Mouse (Mus musculus): ENCODE results near the gene Cbr2. TPM values are rescaled to one million over a fixed set of nuclear protein-coding genes. Genes with fewer than 3 reads are reported as not detected.

The Cbr2 gene
- polyA plus RNA-seq (2014; fragmentation: Illumina TruSeq; extraction: RNeasy Lipid Tissue Mini Kit (QIAGEN cat#74804); ENCODE audit: low read depth, low replicate concordance): 30.3 TPM

GRCm38 (mm10) chr11:120731858-120732680 lies at the start of gene Cbr2:
TSS of gene Cbr2 (minus strand) at chr11:120732114.

DNA sequence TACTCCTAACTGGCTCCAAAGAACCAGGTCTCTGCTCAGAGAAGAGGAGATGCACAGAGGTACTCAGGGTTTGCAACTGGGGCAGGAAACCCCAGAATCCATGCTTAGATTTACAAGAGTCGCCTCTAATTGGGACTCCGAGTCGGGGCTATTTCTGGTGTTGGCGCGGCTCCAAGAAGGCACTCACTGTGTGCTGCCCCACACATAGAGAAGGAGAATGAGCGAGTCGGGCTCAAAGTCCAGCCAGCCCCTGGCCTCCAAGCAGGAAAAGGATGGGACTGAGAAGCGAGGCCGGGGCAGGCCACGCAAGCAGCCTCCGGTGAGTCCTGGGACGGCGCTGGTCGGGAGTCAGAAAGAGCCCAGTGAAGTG lies 30.7 kb upstream of the Cbr2 start, which contains the start of gene Hmga1b:
Gene Hmga1b (plus strand): TSS at position 123 of the 370 bp plus-strand sequence.

DNA sequence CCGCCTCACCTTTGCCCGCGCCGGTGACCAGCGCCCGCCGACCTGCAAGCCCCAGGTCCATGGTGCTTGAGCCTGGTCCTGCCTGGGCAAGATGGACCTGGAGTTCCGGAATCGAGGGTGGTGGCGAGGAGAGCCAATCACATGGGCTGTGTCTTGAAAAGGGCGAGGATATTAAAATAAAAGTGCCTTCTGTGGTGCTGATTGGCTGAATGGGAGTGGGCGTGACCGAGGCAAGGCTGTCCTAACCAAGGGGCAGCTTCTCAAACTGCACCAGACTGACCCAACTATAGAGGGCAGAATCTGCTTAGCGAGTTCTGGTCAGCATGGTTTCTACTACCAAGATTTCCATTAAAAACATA lies 4.8 kb downstream of the Cbr2 start, which contains the start of gene Dcxr:
Gene Dcxr (minus strand): TSS at position 113 of the 359 bp plus-strand sequence.

GRCm38 (mm10) chr11:120721124-120722066 lies 10.5 kb downstream of the Cbr2 start, which contains the start of gene Rac3:
TSS of gene Rac3 (plus strand) at chr11:120721470.

DNA sequence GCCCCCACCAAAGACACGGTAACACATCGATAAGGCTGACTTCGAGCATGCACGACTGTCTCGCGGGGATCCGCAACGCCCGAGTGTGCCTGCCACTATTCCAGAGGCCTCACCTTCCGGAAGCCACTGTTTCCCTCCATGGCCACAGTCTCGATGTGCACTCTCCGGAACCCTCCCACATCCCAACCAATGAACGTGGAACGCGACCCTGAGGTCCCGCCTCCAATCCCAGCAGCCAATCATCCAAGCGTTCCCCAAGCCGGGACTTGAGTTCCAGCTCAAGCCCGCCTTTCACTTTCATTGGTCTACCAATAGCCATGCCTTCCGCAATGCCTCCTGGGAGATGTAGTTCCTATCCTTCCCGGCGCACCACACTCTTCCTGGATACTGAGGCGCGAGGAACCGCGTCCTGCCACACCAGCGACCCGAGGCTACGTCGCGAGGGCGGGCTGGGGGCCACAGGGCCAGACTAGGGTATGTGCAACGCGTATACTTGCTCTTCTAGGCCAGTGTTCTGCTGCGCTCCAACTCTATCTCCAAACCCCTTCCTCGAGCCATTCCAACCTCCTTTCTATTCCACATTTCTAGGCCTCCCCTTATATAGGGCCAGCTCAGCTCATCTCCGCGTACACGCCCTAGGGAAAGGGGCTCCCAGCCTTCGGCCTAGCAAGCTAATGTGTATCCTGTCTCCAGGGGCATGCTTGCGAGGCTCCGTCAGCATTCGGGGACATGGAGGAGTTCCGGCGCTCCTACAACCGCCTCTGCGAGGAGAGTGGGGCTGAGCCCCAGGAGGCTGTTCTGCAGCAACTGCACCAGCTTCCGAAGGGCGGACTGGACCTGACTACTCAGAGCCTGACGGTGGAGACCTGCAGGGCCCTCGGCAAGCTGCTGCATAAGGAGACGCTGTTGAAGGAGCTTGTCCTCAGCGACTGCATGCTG lies 18.1 kb downstream of the Cbr2 start, which contains the start of the genes Cenpx and Lrrc45:
Gene Cenpx (minus strand): TSS at position 159 of the 939 bp plus-strand sequence.
Gene Lrrc45 (plus strand): TSS at position 346 of the 939 bp plus-strand sequence.

Other genes with a start within 250 kb of the Cbr2 start
- 230 TPM for gene Mrpl12, start 247.5 kb downstream of the Cbr2 start, polyA plus RNA-seq (2014; fragmentation: Illumina TruSeq; extraction: RNeasy Lipid Tissue Mini Kit (QIAGEN cat#74804); ENCODE audit: low read depth, low replicate concordance)
- 12.9 TPM for gene Slc25a10, start 240.3 kb downstream of the Cbr2 start, polyA plus RNA-seq (2014; fragmentation: Illumina TruSeq; extraction: RNeasy Lipid Tissue Mini Kit (QIAGEN cat#74804); ENCODE audit: low read depth, low replicate concordance)
- gene Gcgr, start 201.4 kb downstream of the Cbr2 start, polyA plus RNA-seq (2014; fragmentation: Illumina TruSeq; extraction: RNeasy Lipid Tissue Mini Kit (QIAGEN cat#74804); ENCODE audit: low read depth, low replicate concordance): 0.81 TPM
- 64.9 TPM for gene Mcrip1, start 182.4 kb downstream of the Cbr2 start, polyA plus RNA-seq (2014; fragmentation: Illumina TruSeq; extraction: RNeasy Lipid Tissue Mini Kit (QIAGEN cat#74804); ENCODE audit: low read depth, low replicate concordance)
- not detected for gene Ppp1r27, start 181.0 kb downstream of the Cbr2 start, polyA plus RNA-seq (2014; fragmentation: Illumina TruSeq; extraction: RNeasy Lipid Tissue Mini Kit (QIAGEN cat#74804); ENCODE audit: low read depth, low replicate concordance)
- 176 TPM for gene P4hb, start 158.9 kb downstream of the Cbr2 start, polyA plus RNA-seq (2014; fragmentation: Illumina TruSeq; extraction: RNeasy Lipid Tissue Mini Kit (QIAGEN cat#74804); ENCODE audit: low read depth, low replicate concordance)
- gene Arhgdia, start 150.5 kb downstream of the Cbr2 start, polyA plus RNA-seq (2014; fragmentation: Illumina TruSeq; extraction: RNeasy Lipid Tissue Mini Kit (QIAGEN cat#74804); ENCODE audit: low read depth, low replicate concordance): 159 TPM
- 25.3 TPM for gene Alyref, start 133.7 kb downstream of the Cbr2 start, polyA plus RNA-seq (2014; fragmentation: Illumina TruSeq; extraction: RNeasy Lipid Tissue Mini Kit (QIAGEN cat#74804); ENCODE audit: low read depth, low replicate concordance)
- gene Anapc11, start 133.7 kb downstream of the Cbr2 start, polyA plus RNA-seq (2014; fragmentation: Illumina TruSeq; extraction: RNeasy Lipid Tissue Mini Kit (QIAGEN cat#74804); ENCODE audit: low read depth, low replicate concordance): 53.2 TPM
- not detected for gene Npb, start 123.6 kb downstream of the Cbr2 start, polyA plus RNA-seq (2014; fragmentation: Illumina TruSeq; extraction: RNeasy Lipid Tissue Mini Kit (QIAGEN cat#74804); ENCODE audit: low read depth, low replicate concordance)
- gene Pcyt2, start 114.2 kb downstream of the Cbr2 start, polyA plus RNA-seq (2014; fragmentation: Illumina TruSeq; extraction: RNeasy Lipid Tissue Mini Kit (QIAGEN cat#74804); ENCODE audit: low read depth, low replicate concordance): 72.2 TPM
- 16.4 TPM for gene Sirt7, start 106.9 kb downstream of the Cbr2 start, polyA plus RNA-seq (2014; fragmentation: Illumina TruSeq; extraction: RNeasy Lipid Tissue Mini Kit (QIAGEN cat#74804); ENCODE audit: low read depth, low replicate concordance)
- 42.4 TPM for gene Mafg, start 98.5 kb downstream of the Cbr2 start, polyA plus RNA-seq (2014; fragmentation: Illumina TruSeq; extraction: RNeasy Lipid Tissue Mini Kit (QIAGEN cat#74804); ENCODE audit: low read depth, low replicate concordance)
- 2.0 TPM for gene Pycr1, start 88.3 kb downstream of the Cbr2 start, polyA plus RNA-seq (2014; fragmentation: Illumina TruSeq; extraction: RNeasy Lipid Tissue Mini Kit (QIAGEN cat#74804); ENCODE audit: low read depth, low replicate concordance)
- gene Myadml2, start 84.0 kb downstream of the Cbr2 start, polyA plus RNA-seq (2014; fragmentation: Illumina TruSeq; extraction: RNeasy Lipid Tissue Mini Kit (QIAGEN cat#74804); ENCODE audit: low read depth, low replicate concordance): 61.7 TPM
- gene Notum, start 70.9 kb downstream of the Cbr2 start, polyA plus RNA-seq (2014; fragmentation: Illumina TruSeq; extraction: RNeasy Lipid Tissue Mini Kit (QIAGEN cat#74804); ENCODE audit: low read depth, low replicate concordance): not detected
- gene Aspscr1, start 59.1 kb downstream of the Cbr2 start, polyA plus RNA-seq (2014; fragmentation: Illumina TruSeq; extraction: RNeasy Lipid Tissue Mini Kit (QIAGEN cat#74804); ENCODE audit: low read depth, low replicate concordance): 39.2 TPM
- 53.4 TPM for gene Cenpx, start 18.4 kb downstream of the Cbr2 start, polyA plus RNA-seq (2014; fragmentation: Illumina TruSeq; extraction: RNeasy Lipid Tissue Mini Kit (QIAGEN cat#74804); ENCODE audit: low read depth, low replicate concordance)
- 12.1 TPM for gene Lrrc45, start 18.2 kb downstream of the Cbr2 start, polyA plus RNA-seq (2014; fragmentation: Illumina TruSeq; extraction: RNeasy Lipid Tissue Mini Kit (QIAGEN cat#74804); ENCODE audit: low read depth, low replicate concordance)
- 4.0 TPM for gene Rac3, start 10.6 kb downstream of the Cbr2 start, polyA plus RNA-seq (2014; fragmentation: Illumina TruSeq; extraction: RNeasy Lipid Tissue Mini Kit (QIAGEN cat#74804); ENCODE audit: low read depth, low replicate concordance)
- gene Dcxr, start 4.8 kb downstream of the Cbr2 start, polyA plus RNA-seq (2014; fragmentation: Illumina TruSeq; extraction: RNeasy Lipid Tissue Mini Kit (QIAGEN cat#74804); ENCODE audit: low read depth, low replicate concordance): 23.6 TPM
- gene Hmga1b, start 30.7 kb upstream of the Cbr2 start, polyA plus RNA-seq (2014; fragmentation: Illumina TruSeq; extraction: RNeasy Lipid Tissue Mini Kit (QIAGEN cat#74804); ENCODE audit: low read depth, low replicate concordance): 3.6 TPM
- gene Rfng, start 52.1 kb upstream of the Cbr2 start, polyA plus RNA-seq (2014; fragmentation: Illumina TruSeq; extraction: RNeasy Lipid Tissue Mini Kit (QIAGEN cat#74804); ENCODE audit: low read depth, low replicate concordance): 18.9 TPM
- gene Gps1, start 52.2 kb upstream of the Cbr2 start, polyA plus RNA-seq (2014; fragmentation: Illumina TruSeq; extraction: RNeasy Lipid Tissue Mini Kit (QIAGEN cat#74804); ENCODE audit: low read depth, low replicate concordance): 66.7 TPM
- 27.0 TPM for gene Dus1l, start 64.3 kb upstream of the Cbr2 start, polyA plus RNA-seq (2014; fragmentation: Illumina TruSeq; extraction: RNeasy Lipid Tissue Mini Kit (QIAGEN cat#74804); ENCODE audit: low read depth, low replicate concordance)
- gene Fasn, start 92.4 kb upstream of the Cbr2 start, polyA plus RNA-seq (2014; fragmentation: Illumina TruSeq; extraction: RNeasy Lipid Tissue Mini Kit (QIAGEN cat#74804); ENCODE audit: low read depth, low replicate concordance): 30.7 TPM
- 1.6 TPM for gene Ccdc57, start 200.8 kb upstream of the Cbr2 start, polyA plus RNA-seq (2014; fragmentation: Illumina TruSeq; extraction: RNeasy Lipid Tissue Mini Kit (QIAGEN cat#74804); ENCODE audit: low read depth, low replicate concordance)
- gene Slc16a3, start 216.4 kb upstream of the Cbr2 start, polyA plus RNA-seq (2014; fragmentation: Illumina TruSeq; extraction: RNeasy Lipid Tissue Mini Kit (QIAGEN cat#74804); ENCODE audit: low read depth, low replicate concordance): 1.8 TPM

Data from heart, adult 10 weeks (tissue).